Mouse (Mus musculus): Measurements from ENCODE around the gene Ube2j1.

Ube2j1 gene

GRCm38 (mm10) chr4:33072526-33073161, 41.4 kb downstream of the Ube2j1 start:
- no peak for DNase-seq (ENCODE audit: low read depth)

GRCm38 (mm10) chr4:33074406-33074805, 43.2 kb downstream of the Ube2j1 start:
- DNase-seq (ENCODE audit: low read depth): no peak

DNA sequence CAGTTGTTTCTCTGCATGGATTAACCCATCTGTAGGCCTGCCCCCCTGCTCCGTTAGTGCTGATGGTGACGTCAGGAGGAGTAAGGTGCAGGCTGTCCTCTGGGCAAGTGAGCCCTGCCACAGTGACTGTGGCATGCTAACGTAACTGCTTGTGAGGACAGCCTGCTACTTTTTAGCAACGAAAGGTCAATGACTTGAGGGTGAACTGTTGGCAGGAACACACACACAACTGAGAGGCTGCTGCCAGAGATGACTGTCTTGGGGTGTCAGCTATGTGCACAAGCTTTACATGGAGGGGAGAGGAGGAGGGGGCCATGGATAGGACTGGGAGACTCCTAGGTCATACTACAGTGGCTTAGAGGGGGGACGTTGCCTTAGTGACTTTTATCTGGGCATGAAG, 43.6 kb downstream of the Ube2j1 start:
- no peak for DNase-seq (ENCODE audit: low read depth)

- no peak for DNase-seq (ENCODE audit: low read depth)
Measured at GRCm38 (mm10) chr4:33075776-33076524, 44.7 kb downstream of the Ube2j1 start.

- no peak for DNase-seq (ENCODE audit: low read depth)
Measured at GRCm38 (mm10) chr4:33077161-33077560, 45.9 kb downstream of the Ube2j1 start.

- DNase-seq (ENCODE audit: low read depth): no peak
Measured at GRCm38 (mm10) chr4:33077724-33078123, 46.5 kb downstream of the Ube2j1 start.

DNA sequence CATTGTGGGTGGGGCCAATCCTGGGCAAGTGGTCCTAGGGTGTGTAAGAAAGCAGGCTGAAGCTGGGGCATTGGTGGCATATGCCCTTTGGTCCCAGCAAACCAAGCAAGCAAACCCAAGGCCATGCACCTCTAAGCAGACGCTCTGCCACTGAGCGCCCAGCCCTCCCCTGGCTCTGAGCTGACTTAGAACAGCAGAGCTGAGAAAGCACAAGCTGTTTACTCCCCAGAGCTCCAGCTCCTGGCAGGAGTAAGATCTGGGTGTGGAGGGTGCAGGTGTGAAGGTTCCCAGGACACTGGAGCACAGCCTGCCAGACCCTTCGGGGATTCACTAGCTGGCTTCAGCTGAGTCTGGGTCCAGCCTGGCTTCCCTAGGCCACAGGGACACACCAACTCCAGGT, 47.3 kb downstream of the Ube2j1 start:
- no peak for DNase-seq (ENCODE audit: low read depth)

GRCm38 (mm10) chr4:33099118-33099694, 68.0 kb downstream of the Ube2j1 start:
- DNase-seq (ENCODE audit: low read depth): no peak
